Mouse (Mus musculus): ENCODE data around the gene Mfsd4b5. TPM values are rescaled to one million over a fixed set of nuclear protein-coding genes. Genes with fewer than 3 reads are reported as not detected.
A peak's percentile ranks its signal among the peaks of the same experiment; 100 is the strongest.
"Not testable (repeated sequence)": the region's sequence is repeated elsewhere in the genome, so short reads cannot be mapped to it uniquely, and the experiment has no call there.

The Mfsd4b5 gene
- polyA plus RNA-seq, 1 experiment from 2014 or later, result not detected

DNA sequence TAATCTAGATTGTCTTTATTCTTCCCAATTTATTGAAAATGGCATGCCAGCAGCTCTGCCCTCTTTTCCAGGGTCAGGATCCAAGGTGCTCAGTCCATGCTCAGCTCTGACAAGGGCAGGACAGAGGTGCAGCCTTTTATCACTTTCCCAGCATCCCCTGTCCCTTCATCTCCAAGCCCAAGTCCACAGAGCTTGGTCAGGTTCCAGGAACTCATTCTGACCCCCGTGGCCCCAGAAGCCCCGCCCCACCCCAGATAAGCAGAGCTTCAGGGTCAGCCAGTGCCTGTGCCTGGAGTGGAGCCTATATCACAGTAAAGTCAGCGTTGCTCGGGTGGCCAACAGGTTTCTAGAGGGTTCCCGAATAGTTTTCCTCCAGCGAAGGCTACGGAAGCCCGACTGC is 61.9 kb downstream of the Mfsd4b5 start:
- 48% methylated on average over 8 of the region's 8 CpGs for WGBS
- not testable (repeated sequence) for H3K4me1 ChIP-seq (replicated peaks); ATAC-seq (replicated peaks; ENCODE audit: insufficient number of reproducible peaks, insufficient read depth, low FRiP score, low read depth)

DNA sequence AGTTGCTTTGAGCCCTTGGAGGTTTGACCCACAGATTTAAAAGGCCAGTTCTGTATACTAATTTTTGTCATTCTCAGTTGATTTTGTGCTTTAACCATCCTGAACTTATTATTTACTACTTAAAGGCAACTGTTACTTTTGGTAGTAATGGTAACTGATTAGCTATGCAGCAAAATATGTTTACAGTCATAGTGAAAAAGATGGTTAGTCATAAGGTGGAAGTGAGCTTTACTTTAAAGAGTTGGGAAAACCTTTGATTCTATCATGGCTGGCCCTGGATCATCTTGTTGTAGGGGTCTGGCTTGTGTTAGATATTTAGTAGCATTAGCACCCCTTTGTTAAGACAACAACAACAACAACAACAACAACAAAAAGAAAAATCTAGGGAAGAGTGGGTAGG is 73.8 kb downstream of the Mfsd4b5 start:
- Histone ChIP-seq H3K36me3 (no peaks in the 10 kb centered on the region), H3K4me1 (replicated peaks) (peaks cover 4% of the 10 kb centered on the region; the same call in 1 of the 2 replicates), H3K27ac (no peak overlapping the region), H3K9me3 (replicated peaks) (no peaks in the 10 kb centered on the region), H3K27me3 (no peaks in the 10 kb centered on the region), H3K4me2 (no peak overlapping the region), H3K9ac (no peak overlapping the region), H3K4me3 (no peak overlapping the region)
- ATAC-seq (replicated peaks; ENCODE audit: insufficient number of reproducible peaks, insufficient read depth, low FRiP score, low read depth), result no peak

More for the DNA sequence above, 61.9 kb downstream of the Mfsd4b5 start:
- H3K36me3 ChIP-seq; H3K4me2 ChIP-seq; H3K27ac ChIP-seq; H3K4me3 ChIP-seq; H3K9me3 ChIP-seq (replicated peaks); H3K9ac ChIP-seq: not testable (repeated sequence)
- H3K27me3 ChIP-seq, result peaks cover 17% of the 10 kb centered on the region

DNA sequence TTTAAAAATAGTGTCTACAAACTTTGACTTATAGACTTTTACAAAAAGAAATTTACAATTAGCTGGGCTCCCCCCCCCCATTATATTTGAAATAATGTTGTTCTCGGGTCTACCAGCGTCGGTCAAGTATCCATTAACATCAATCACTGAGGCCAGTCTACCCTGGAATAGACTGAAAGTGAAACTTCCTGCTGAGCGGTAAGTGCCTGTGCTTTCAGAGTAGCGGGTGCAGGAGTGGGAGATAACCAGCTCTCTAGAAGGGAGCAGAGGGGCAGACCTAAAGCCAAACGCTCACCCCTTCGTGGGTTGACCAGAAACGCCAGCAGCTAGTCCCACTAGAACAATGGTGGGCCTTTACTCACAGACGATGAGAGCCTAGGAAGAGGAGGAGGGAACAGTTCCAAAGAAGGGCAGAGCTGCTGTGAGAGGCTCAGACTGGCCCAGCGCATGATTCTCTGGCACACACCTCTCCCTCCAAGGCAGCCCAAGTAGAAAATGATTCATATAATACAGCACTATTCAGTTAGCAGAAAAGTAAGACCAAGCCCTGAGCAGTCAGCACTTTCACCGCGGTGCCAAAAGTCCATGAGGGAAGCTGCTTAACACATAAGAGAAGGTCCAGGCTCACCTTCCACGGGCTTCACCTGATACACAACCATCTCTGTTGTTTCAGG is 77.5 kb downstream of the Mfsd4b5 start:
- Histone ChIP-seq H3K4me3 (peak overlapping the region; percentile 31), H3K9ac (no peak overlapping the region), H3K4me1 (replicated peaks) (peaks cover 4% of the 10 kb centered on the region; the same call in 1 of the 2 replicates), H3K27me3 (no peaks in the 10 kb centered on the region), H3K36me3 (no peaks in the 10 kb centered on the region), H3K9me3 (replicated peaks) (no peaks in the 10 kb centered on the region), H3K4me2 (peak overlapping the region; percentile 42), H3K27ac (no peak overlapping the region)
- no peak for ATAC-seq (replicated peaks; ENCODE audit: insufficient number of reproducible peaks, insufficient read depth, low FRiP score, low read depth)
- 51% methylated on average over 13 of the region's 13 CpGs for WGBS

Other genes with a start within 250 kb of the Mfsd4b5 start
- 2.8 and 4.1 TPM in 2 replicates for gene Mfsd4b4, start 87.4 kb downstream of the Mfsd4b5 start, polyA plus RNA-seq (2015; fragmentation: Nextera tagmentation; extraction: Ambion mirVana)
- not detected in 2 replicates for gene Mfsd4b2, start 59.7 kb downstream of the Mfsd4b5 start, polyA plus RNA-seq (2015; fragmentation: Nextera tagmentation; extraction: Ambion mirVana)
- 0.81 and 1.00 TPM in 2 replicates for gene Mfsd4b3, start 26.5 kb downstream of the Mfsd4b5 start, polyA plus RNA-seq (2015; fragmentation: Nextera tagmentation; extraction: Ambion mirVana)
- 0.62 and 1.0 TPM in 2 replicates for gene Mfsd4b1, start 38.6 kb upstream of the Mfsd4b5 start, polyA plus RNA-seq (2015; fragmentation: Nextera tagmentation; extraction: Ambion mirVana)
- 14.8 and 20.8 TPM in 2 replicates for gene Slc16a10, start 155.6 kb upstream of the Mfsd4b5 start, polyA plus RNA-seq (2015; fragmentation: Nextera tagmentation; extraction: Ambion mirVana)

Data from heart, embryonic 15.5 days (tissue).